Mouse (Mus musculus) G1E (cell line): ENCODE data around the gene Arhgap10.

Experiments
- CTCF ChIP-seq: IDR thresholded peaks from 2 replicates; pipeline ENCODE4 v1.5.1; 2012; ENCODE audit warnings: low read depth, low read length, inconsistent platforms, mixed read lengths
- GATA1 ChIP-seq: IDR thresholded peaks from 2 replicates; pipeline ENCODE4 v1.6.1; 2012; ENCODE audit warnings: borderline replicate concordance, low read length, inconsistent platforms, mixed read lengths
- TAL1 ChIP-seq: conservative IDR thresholded peaks from 2 replicates; pipeline ENCODE4 v1.6.1; 2012; ENCODE audit warnings: low read depth, low read length, inconsistent platforms, mixed read lengths

GRCm38 (mm10) chr8:77275571-77275970, 242.2 kb downstream of the Arhgap10 start:
- TF ChIP-seq GATA1 (no peak), CTCF (no peak), TAL1 (no peak)
